Mouse (Mus musculus) heart, adult 9 months (tissue): ENCODE results near the gene Schip1.
A peak's percentile ranks its signal among the peaks of the same experiment; 100 is the strongest.

Source experiments
- DNase-seq, 2 experiments: peaks; one replicate each; pipeline ENCODE4 v3.0.0; 2022; ENCODE audit warnings: low spot score in 2 of 2

Schip1 gene

DNA sequence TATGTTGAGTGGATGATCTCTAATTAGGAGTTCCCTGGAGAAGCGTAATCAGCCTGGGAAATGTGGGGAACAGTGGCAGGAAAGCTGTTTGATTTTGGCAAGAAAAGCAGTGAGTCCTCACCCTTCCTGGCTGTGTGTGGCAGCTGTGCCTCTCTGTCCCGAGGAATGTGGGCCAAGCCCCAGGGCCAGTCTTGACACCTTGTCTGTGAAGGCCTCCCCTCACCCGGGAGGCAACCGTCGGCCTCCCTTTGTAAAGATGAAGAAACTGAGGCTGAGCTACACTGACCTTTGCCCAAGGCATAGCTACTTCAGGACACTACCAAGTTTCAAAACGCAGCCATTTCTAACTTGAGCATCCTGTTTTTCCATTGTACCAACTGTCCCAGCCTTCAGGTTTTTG is 481.3 kb downstream of the Schip1 start:
- no peak for DNase-seq

DNA sequence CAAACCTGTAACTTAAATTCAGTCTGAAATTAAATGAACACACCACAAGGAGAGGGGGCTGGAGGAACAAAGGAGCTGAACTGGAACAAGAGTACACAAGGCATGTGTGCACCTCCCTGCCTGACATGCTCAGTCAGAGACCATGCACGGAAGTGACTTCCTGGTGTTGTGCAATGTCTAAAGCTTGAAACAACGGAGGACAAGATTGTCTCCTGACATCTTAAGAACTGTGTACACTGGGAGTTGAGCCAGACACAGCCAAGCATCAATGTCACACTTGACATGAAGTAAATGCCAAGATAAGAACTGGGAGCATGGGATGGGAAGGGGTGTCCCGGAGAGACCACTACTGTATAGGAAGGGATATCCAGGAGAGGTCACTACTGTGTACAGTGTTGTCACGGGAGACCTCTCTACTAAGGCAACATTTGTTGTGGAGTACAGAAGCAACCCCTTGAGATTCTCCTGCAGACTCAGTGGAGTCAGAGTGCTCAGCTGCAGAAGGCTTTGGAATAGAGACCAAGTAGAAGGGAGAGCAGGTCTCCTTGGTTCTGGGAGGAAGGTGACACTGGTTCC is 490.6 kb downstream of the Schip1 start:
- DNase-seq, result no peak

DNA sequence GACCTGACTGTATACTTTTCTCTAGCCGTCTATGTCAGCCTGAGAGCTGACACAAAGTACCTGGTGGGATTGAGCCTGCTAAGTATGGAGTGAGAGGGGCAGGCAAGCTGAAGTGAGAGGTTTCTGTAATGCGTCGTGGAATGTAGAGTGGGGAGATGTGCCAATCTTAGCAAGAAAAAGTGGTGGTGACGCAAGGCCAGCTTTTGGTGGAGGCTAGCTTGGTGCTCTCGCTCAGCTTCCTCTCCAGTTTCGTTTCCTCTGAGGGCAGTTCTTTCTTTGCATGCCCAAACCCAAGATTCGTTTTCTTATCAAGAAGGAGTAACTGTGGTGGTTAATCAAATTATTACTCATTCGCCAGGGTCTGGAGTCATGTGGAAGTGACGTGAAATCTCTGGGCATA is 492.3 kb downstream of the Schip1 start:
- DNase-seq, result no peak

DNA sequence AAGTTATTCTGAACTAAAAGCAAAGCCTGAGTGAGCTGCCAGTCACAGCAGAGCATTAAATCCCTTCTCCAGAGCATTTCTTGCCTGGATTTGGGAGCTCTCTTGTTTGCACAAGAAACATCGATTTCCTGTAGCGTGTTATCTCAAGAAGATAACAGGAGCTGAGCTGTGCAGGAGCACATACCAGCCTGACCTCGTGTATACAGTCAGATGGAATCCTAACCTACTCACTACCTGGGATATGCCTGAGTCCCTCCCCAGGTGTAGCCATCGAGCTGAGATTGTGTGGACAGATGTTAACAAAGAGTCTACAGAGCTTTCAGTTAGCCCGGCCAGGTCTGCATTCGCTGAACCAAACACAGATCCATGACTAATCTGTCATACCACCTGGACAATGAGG is 494.1 kb downstream of the Schip1 start:
- DNase-seq, result no peak

DNA sequence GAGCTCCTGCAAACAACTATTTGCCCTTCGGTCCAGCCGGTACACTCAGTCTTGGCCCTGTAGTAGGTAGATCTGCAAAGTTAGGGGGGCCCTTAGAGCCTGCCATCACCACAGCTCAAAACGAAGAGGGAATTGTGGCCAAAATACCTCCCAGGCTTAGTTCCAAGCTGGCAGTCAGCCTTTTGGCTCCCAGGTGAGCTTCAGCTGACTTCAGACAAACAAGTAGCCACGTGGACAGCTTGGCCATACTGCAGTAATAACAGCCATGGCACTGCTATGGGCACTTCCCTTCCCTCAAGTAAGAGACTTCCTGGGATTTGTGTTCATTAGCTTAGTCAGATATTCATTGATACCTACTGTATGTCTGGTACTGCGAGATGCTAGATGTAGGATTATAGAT is 495.5 kb downstream of the Schip1 start:
- peak; percentile 46 to 72 for DNase-seq

DNA sequence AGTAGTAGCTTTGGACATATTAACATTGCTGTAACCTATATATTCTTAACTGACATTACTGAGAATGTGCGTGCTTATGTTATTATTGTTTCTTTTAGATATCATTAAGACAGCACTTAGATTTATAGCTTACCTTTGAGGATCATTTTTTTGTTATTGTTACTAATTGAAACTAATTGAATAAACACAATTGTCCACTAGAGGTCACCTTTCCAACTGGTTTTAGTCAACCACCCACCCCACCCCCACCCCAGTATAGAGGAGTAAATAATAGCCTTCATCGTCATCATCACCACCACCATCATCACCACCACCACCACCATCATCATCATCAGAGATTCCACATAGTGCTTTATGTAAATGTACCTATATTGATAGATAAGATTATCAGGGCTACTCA is 498.2 kb downstream of the Schip1 start:
- no peak for DNase-seq

DNA sequence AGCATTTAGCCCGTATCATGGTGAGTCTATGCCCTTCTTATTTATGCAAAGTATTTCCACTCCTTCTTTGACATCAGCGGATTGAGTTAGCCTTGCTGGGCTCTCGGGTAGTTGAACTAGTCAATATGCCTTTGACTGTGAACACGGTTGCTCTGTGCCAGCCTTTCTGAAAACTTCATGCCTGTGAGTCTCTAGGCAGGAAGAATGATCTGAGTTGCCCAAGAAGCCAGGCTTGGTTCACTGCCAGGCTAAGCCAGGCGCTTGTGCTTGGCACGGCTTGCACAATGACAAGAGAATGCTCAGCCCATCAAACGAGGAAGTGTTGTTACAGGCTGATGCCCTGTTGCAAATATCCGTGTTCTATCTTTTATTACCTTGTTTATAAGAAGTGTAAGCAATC is 499.3 kb downstream of the Schip1 start:
- peak in 1 of 2 experiments; percentile 53 for DNase-seq

DNA sequence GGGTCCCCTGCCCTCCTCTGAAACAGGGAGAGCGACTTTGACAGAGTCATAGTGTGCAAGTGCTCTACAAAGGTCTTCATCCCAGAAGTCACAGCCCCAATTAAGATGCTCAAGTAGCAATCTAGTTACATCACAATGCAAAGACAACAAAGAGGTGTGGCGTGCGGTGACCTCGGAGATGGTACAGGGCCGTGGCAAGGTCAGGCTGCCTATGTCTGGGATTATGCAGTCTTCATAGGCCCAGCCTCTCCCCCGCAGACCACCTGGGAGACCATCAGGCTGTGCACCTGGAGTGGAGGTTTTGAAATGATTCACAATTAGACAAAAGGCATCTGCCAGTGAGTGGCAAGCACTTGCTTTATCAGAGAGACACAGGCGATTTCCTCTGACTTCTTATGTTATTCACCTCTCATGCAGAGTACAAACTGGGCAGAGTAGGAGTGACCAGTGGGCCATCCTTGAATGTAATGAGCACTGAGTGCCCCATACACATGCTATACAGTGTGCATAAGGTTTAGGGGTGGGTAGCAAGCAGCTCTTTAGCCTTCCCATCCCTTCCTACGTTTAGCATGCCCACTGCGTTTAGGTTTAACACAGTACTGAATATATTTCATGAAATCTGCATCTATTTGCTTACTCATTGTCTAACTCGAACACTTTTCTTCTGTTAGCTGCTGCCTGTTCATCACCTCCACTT is 500.5 kb downstream of the Schip1 start:
- no peak for DNase-seq

DNA sequence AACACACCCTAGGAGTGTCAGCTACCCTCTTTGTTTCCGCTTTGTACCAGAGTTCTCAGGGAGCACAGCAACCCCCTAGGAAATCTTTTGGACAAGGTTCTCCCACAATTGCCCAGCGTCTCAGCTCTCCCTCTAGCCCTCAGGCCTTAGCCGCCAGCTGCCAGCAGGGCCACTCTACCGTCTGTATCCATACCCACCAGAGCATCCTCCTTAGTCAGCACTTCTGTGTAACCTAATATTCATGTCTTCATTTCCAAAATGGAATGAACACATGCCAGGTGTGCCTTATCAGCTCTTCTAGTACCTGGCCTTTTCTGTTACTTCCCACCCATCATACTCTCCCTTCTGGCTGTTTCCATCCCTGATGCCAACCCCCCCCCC is 501.1 kb downstream of the Schip1 start:
- DNase-seq, result no peak

DNA sequence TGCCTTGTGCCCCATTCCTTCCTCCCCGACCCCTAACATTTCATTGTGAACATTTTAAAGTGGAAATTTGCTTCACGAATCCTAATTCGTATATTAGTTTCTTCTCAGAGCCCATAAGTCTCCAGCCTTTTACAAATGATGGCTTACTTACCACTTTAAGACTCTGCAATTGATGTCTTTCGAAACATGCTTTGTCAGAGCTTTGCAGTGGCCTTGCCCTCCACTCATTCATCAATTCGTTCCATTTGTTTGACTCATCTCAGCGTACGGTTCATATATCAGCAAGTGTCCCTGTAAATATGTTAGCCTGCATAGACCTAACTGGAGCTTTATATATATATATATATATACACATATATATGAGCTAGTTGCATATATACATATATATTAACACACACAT is 503.0 kb downstream of the Schip1 start:
- DNase-seq, result no peak

DNA sequence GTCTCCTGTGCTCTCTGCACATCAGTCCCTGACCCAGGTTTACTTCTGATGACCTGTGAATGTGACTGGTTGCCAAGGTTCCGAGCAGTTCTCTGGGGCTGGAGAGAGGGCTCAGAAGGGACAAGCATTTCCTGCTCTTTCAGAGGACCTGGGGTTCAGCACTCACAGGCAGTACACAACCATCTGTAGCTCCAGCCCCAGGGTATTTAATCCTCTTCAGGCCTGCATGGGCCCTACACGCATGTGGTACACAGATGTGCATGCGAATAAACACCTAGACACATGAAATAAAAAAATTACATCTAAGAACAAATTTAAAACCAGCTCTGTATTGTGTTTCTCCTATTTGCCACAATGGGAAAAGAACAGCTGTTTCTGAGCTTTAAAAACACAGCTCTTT is 503.5 kb downstream of the Schip1 start:
- DNase-seq, result no peak

DNA sequence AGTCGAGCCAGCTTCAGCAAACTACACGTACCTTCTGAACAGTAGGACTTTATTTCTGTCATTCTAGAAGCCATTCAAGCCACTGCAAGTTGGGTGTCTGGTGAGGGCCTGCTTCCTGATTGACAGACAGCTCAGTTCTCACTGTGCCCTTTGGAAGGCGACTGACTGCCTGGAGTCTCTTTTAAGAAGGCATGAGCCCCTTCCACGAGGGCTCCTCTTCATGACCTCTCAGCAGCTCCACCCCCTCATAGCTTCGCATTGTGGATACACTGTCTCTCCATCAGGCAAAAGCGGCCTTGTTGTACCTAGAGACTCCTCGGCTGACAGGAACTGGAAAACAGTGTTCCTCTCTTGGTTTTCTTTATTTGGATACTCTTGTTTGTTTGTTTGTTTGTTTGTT is 504.1 kb downstream of the Schip1 start:
- no peak for DNase-seq

DNA sequence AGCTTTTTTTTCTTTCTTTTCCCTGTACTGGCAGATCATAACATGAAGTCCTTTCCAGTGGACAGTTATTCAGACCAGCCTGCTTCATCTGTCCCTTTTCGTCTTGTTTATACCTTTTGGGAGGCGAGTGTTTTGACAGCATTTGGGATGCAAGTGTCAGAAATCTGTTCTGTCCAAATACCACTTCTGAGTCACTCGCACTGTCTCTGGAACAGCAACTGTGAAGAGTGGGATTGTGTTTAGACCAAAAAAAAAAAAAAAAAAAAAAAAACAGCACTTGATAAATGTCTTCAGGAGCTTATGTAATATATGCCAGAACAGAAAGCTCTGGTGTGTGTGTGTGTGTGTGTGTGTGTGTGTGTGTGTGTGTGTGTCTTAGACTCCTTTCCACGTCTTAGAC is 505.7 kb downstream of the Schip1 start:
- DNase-seq, result no peak

DNA sequence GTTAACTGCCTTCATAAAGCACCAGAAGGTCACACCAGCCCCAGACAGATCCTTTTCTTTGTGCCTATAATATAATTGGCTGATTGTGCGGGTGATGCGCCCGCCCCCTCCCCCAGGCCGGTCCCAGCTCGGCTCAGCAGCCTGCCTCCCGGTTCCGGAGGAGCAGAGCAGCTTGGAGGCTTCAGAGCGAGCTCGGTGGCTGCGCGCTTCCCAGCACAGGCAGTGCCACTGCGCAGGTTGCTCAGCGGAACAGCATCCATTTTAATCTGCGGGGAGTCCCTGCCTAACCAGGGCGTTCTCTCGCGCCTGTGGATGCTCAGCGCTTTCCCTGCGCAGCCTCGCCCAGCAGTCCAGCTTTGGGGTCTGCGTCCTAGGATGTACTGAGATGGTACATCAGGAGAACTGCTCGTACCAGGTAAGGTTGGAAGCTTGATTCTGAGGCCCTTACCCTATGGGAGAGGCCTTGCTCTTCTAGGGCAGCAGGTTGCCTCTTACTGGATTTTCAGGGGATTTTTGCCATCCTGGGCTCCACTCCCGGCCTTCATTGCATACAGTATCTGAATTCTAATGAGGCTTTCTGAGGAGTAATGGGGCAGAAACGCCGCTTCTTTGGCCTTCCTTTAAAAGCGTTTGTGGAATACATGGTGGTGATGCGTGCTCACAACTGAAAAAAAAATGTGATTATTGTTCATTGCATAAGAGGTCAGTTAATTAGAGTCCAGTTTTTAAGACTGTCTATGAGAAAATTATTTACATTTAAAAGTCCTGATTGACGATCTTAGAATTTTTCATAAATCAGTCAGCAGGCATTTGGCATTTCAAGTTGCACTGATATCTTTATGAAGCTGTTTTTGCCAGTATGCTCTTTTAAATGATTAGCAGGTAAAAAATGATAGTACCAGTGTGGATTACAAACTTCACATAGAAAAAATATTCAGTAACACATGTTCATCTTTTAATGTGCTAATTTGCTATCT is 507.9 kb downstream of the Schip1 start:
- DNase-seq, result peak in 1 of 2 experiments; percentile 40

DNA sequence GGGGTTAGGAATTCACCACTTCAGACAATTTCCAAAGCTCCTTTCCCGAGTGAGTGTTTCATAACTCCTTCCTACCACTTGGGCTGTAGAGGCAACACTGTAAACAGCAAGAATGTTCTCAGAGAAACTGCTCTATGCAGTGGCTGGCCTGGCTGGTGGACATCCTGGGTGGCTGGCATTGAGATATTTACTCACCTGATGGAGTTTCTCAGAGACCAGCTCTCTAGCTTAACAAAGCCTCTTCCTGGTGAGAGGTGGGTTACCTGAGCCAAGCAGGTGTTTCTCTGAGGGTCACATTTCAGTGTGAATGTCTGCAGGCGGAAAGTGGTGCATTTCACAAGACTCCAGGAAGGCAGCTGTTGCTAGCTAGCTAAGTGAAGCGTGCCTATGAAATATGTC is 508.6 kb downstream of the Schip1 start:
- DNase-seq, result no peak

DNA sequence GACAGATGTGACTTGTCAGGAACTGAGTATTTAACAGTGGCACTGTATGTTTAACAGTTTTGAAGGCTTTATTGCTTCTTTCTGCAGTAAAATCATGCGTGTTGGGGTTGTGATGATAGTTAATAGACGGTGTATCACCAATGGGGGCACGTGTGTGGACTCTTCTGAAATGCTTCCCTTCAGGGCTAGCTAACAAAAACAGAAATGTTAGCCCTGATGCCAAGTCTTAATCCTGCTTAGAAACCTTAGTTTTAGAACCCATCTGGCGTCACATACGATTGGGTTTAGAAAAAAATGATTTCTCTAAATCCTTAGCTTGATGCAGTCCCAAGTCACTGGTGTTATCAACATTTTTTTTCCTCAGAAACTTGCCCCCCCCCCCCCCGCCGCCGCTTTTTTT is 509.5 kb downstream of the Schip1 start:
- no peak for DNase-seq

DNA sequence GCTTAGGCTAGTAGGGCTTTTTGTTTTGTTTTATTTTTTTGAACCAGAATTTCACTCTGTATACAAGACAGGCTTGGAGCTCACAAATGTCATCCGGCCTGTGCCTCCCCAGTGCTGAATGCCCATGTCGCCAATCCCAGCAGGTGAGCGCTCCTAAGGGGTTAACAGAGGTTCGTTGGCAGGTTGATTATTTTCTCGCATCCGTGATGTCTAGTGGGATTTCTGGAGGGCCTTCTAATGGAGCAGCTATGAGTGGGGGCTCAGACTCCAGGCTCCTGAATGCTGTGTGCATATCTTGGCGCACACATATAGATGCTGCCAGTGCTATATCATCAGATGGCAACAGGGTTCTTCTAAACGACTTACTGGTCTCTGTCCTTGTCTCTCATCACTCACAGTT is 510.0 kb downstream of the Schip1 start:
- DNase-seq, result no peak

DNA sequence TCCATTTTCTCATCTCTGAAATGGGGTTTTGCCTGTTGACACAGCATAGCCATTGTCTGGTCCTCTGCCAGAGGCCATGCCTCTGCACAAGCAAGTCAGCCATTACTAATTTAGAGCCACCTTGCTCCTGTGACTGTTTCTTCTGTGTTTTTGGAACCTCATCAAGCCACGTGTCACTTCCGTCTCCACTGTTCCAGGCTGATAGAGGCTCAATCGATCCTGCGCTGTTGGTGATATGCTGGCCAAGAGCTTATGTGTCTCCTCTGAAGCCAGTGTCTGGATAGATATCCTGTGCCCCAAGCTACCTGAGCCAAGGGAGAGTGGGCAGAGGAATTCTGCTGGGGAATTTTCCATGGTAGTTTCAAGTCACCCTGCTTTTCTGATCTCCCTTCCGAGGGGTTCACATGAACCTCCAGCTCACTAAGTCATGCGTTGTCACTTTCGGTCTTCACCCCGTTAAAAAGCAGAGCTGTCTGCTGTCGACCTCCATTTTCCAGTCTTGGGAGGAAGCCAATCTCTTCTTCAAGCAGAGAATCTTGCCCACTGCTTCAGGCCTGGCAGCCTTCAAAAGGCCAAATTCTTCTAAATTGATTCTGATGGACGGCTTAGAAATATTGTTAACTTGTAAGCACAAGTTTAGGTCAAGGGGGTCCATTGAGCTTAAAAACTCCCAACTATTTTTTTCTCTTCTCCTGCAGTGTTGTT is 511.2 kb downstream of the Schip1 start:
- no peak for DNase-seq

DNA sequence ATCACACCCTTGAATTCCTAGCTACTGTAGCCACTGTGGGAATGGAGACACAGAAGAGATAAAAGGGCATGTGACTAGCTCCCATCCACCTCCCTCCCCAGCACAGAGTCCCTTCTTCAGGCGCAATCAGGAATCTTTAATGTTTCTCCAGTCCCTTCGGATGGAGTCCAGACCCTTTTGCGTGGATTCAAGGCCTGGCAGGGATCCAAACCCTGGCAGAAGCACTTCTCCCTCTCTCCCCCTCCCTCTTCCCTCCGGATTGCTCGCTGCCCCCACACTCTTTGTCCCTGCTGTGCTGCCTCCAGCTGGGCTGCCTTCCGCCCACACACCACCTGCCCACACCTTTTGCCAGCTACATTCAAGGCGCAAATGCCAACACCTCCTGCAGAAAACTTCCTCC is 511.8 kb downstream of the Schip1 start:
- no peak for DNase-seq

DNA sequence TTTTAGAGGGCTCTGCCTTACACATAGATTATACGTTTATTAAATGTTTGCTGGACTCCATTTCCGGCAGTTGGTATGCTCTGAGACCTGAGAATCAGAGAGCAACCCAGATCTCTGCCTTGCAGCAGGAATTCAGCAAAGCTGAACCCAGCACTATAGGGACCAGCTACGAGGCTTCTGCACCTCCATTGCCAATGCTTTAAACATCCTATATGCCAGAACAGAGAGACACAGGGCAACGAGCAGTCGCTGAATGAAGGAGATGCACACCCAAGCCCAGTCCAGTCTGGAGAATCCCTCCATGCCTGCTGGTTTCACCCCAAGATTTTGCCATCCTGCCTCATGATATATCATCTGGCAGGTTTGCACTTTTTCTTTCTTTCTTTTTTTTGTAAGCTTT is 512.3 kb downstream of the Schip1 start:
- DNase-seq, result no peak

DNA sequence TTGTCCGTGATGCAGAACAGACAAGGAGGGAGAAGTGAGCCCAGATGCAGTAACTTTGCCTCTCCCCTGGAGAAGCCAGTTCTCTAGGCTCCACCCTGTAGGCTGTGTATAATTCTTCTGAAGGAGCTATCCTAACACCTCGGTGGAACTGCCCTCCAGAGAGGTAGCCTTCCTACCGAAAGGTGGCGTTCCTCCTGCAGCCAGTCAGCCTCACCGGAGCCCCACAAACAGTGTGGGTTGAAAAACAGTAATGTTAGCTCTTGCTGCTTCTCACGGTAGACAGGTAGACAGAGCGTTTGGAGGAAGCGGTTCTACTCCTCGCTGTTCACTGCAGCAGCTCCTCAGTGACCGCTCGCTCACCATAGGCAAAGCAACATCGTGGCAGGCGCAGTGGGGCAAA is 517.0 kb downstream of the Schip1 start:
- no peak for DNase-seq

DNA sequence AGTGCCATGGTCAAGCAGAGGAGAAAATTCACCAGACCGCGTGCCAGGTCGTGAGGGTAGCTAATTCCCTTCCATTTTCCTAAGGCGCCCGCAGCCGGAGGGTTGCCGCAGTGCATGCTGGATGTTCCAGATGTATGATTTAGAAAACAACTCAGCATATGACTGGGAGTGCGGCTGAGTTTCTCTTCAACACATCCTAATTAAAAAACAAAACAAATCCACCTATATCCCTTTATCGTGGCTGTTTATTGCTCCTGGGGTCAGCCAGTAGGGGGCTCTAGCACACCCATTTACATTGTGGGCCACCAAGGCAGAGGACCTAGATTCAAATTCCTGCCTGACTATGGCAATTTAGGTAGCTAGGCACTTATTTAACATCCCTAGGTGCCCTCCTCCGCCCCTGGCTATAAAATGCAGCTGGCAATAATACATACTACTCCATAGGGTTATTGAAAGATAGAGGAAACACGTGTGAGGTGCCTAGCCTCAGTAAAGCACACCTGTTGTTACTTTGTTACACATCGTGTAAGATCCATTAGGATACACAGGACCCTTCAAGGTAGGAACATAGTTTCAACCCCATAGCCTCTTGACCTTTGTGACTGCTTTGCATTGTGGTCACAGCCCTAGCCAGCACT is 517.6 kb downstream of the Schip1 start:
- DNase-seq, result no peak
